Mouse (Mus musculus) E14TG2a.4 (cell line): ENCODE results near the gene Znrf4.

Experiments used
- CTCF ChIP-seq: conservative IDR thresholded peaks from 2 replicates; pipeline ENCODE4 v1.5.1; 2014; ENCODE audit warnings: low read length
- POU5F1 ChIP-seq: IDR thresholded peaks from 2 replicates; pipeline ENCODE4 v1.6.1; 2014; ENCODE audit warnings: low read length, borderline replicate concordance

DNA sequence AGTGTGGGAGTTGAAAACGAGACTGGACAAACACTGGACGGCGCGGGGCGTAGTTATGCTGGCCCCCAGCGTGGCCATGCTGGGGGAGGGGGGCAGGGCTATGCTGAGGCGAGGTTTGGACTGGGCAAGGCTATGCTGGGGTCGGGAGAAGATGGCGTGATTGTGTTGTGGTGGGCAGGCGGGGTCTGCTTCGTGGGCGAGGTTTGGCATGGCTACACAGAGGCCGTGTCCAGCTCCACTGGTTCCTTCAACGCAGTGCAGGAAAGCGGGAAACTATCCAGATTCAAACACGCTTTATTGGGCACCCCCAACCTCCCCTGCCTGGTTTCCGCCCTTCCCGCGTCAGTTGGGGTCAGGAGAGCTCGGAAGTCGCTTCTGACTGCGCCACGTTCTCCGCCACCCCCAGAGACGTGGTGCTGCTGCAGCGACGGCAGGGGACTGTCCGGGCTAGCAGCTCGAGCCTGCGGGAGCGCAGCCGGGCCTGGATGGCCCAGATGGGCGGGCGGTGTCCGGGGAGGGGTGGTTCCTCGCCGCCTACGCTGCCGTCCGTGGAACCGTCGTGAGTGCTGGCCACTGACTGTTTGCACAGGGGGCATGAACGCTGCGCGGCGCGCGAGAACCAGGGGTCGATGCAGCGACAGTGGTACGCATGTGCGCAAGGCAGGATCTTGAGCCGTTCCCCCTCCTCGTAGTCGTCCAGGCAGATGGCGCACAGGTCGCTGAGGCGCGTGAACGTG, 1.1 kb downstream of the Znrf4 start:
- TF ChIP-seq CTCF (no peak), POU5F1 (no peak)
